Mouse (Mus musculus): ENCODE results near the gene Psg22. TPM values are rescaled to one million over a fixed set of nuclear protein-coding genes. Genes with fewer than 3 reads are reported as not detected.
"Not testable (repeated sequence)": the region's sequence is repeated elsewhere in the genome, so short reads cannot be mapped to it uniquely, and the experiment has no call there.

Psg22 gene
- not detected in 2 replicates for polyA plus RNA-seq (2011; ENCODE audit: insufficient read length, low read depth, missing spikeins)

DNA sequence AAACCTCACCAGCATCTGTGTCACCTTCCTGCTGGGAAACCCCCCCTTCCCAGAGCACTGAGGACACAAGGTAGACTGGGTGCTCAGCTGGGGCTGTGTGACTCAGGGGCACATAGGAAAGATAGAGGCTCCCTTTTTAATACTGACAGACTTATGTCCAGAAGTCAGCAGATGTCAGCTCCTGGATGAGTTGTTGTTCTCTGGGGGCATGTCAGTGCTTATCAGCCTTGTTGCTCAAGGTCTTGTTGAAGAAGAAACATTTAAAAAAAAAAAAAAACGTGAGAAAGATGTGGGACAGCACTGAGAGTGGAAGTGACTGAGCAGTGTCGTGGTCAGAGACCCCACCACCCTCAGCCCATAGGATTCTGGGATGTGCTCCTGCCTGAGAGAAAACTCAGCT lies at the start of gene Psg22:
Gene Psg22 (plus strand): TSS at position 301 of the 400 bp plus-strand sequence.
- H3K27ac ChIP-seq (ENCODE audit: insufficient read depth, low read length): no peak within 1 kb of the TSS
- no peaks in the 10 kb centered on the region for H3K4me1 ChIP-seq (ENCODE audit: control insufficient read depth, insufficient read depth, low read length)
- TF ChIP-seq POLR2A (IDR thresholded peaks at IDR 0.05; ENCODE audit: low read depth, low read length) (no peak), CTCF (IDR thresholded peaks at IDR 0.05; ENCODE audit: borderline replicate concordance, insufficient read depth, low read length) (no peak)
- no peak within 1 kb of the TSS for H3K4me3 ChIP-seq (ENCODE audit: insufficient read depth, low read length)

DNA sequence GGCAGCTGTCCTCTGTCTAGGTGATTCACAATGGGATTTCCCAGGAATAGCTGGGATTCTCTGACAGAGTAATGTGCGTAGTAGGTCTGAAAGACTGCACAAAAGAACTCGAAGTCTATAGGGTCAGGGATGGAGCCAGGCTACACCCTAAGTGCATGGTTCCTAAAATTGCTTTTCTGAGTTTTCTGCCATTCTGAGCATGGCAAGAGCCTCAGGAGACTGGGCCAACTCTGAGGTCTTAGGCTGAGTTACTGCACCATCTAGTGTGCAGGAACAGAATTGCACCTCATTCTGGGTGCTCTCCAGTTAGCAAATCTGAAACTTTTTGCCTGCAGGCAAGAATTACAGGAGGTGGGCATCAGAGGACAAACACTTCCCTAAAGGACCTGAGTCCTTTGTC lies 38.1 kb upstream of the Psg22 start:
- Histone ChIP-seq H3K4me1 (ENCODE audit: control insufficient read depth, insufficient read depth, low read length) (no peaks in the 10 kb centered on the region), H3K4me3 (ENCODE audit: insufficient read depth, low read length) (no peak overlapping the region), H3K27ac (ENCODE audit: insufficient read depth, low read length) (no peak overlapping the region)
- no peak for TF ChIP-seq POLR2A (IDR thresholded peaks at IDR 0.05; ENCODE audit: low read depth, low read length)
- 0 out of 2 replicates have a peak, but pooled peaks have one; percentile 5 for TF ChIP-seq CTCF (IDR thresholded peaks at IDR 0.05; ENCODE audit: borderline replicate concordance, insufficient read depth, low read length)

DNA sequence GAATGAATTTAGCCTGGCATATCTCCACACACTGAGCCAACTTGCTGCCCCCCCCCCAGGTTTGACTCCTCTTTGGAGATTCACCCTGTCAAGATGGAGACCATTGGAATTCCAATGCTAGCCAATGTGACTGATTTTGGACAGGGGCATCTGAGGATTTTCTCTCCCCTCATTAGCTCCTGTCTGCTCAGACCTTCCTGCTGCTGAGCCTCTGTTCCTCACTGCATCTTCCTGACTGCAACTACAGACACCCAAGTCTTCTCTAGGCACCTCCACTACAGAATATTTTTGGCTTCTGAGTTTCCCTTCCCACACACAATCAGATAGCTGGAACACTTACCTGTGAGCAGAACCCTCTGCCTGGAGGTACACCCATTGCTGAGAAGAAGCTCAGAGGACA lies 32.3 kb upstream of the Psg22 start:
- TF ChIP-seq POLR2A (IDR thresholded peaks at IDR 0.05; ENCODE audit: low read depth, low read length) (no peak), CTCF (IDR thresholded peaks at IDR 0.05; ENCODE audit: borderline replicate concordance, insufficient read depth, low read length) (no peak)
- Histone ChIP-seq H3K27ac (ENCODE audit: insufficient read depth, low read length) (no peak overlapping the region), H3K4me3 (ENCODE audit: insufficient read depth, low read length) (no peak overlapping the region), H3K4me1 (ENCODE audit: control insufficient read depth, insufficient read depth, low read length) (no peaks in the 10 kb centered on the region)

- no peak for TF ChIP-seq CTCF (IDR thresholded peaks at IDR 0.05; ENCODE audit: borderline replicate concordance, insufficient read depth, low read length)
- no peak for TF ChIP-seq POLR2A (IDR thresholded peaks at IDR 0.05; ENCODE audit: low read depth, low read length)
- H3K27ac ChIP-seq (ENCODE audit: insufficient read depth, low read length): no peak within 1 kb of the TSS
- no peak within 1 kb of the TSS for H3K4me3 ChIP-seq (ENCODE audit: insufficient read depth, low read length)
- H3K4me1 ChIP-seq (ENCODE audit: control insufficient read depth, insufficient read depth, low read length): no peaks in the 10 kb centered on the region
Observed at GRCm38 (mm10) chr7:18686085-18686484, 31.8 kb upstream of the Psg22 start, which contains the start of gene Psg20. Psg20 (minus strand) TSS chr7:18686185.

GRCm38 (mm10) chr7:18710331-18710730 lies 7.6 kb upstream of the Psg22 start:
- not testable (repeated sequence) for H3K4me1 ChIP-seq (ENCODE audit: control insufficient read depth, insufficient read depth, low read length); H3K27ac ChIP-seq (ENCODE audit: insufficient read depth, low read length); H3K4me3 ChIP-seq (ENCODE audit: insufficient read depth, low read length)

DNA sequence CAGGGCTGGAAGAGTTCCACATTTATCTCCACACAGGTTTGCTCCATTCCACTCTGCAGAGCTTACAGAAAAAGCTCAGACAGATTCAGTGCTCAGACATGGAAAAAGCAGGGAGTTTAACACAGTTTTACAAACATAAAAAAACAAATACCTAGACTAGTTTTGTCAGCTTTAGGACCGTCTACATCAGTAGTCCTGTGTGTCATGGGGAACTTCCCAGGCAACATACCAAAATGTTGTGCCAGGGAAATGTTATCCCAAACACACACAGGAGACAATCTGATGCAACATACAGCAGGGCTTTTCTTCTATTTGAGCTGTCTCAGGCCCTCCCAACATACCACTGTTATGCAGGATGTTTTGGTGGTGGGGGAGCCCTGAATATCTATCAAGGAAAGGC lies 7.0 kb upstream of the Psg22 start:
- Histone ChIP-seq H3K4me1 (ENCODE audit: control insufficient read depth, insufficient read depth, low read length) (no peaks in the 10 kb centered on the region), H3K27ac (ENCODE audit: insufficient read depth, low read length) (no peak overlapping the region), H3K4me3 (ENCODE audit: insufficient read depth, low read length) (no peak overlapping the region)
- TF ChIP-seq CTCF (IDR thresholded peaks at IDR 0.05; ENCODE audit: borderline replicate concordance, insufficient read depth, low read length) (no peak), POLR2A (IDR thresholded peaks at IDR 0.05; ENCODE audit: low read depth, low read length) (no peak)

- TF ChIP-seq CTCF (IDR thresholded peaks at IDR 0.05; ENCODE audit: borderline replicate concordance, insufficient read depth, low read length): no peak
- TF ChIP-seq POLR2A (IDR thresholded peaks at IDR 0.05; ENCODE audit: low read depth, low read length): no peak
- no peaks in the 10 kb centered on the region for H3K4me1 ChIP-seq (ENCODE audit: control insufficient read depth, insufficient read depth, low read length)
- no peak overlapping the region for H3K4me3 ChIP-seq (ENCODE audit: insufficient read depth, low read length)
- H3K27ac ChIP-seq (ENCODE audit: insufficient read depth, low read length): no peak overlapping the region
Observed at GRCm38 (mm10) chr7:18715546-18715945, 2.3 kb upstream of the Psg22 start.

- H3K4me3 ChIP-seq (ENCODE audit: insufficient read depth, low read length): no peak overlapping the region
- TF ChIP-seq POLR2A (IDR thresholded peaks at IDR 0.05; ENCODE audit: low read depth, low read length) (no peak), CTCF (IDR thresholded peaks at IDR 0.05; ENCODE audit: borderline replicate concordance, insufficient read depth, low read length) (no peak)
- no peak overlapping the region for H3K27ac ChIP-seq (ENCODE audit: insufficient read depth, low read length)
- H3K4me1 ChIP-seq (ENCODE audit: control insufficient read depth, insufficient read depth, low read length): no peaks in the 10 kb centered on the region
Observed at GRCm38 (mm10) chr7:18724001-18724400, 6.1 kb downstream of the Psg22 start.

- H3K4me1 ChIP-seq (ENCODE audit: control insufficient read depth, insufficient read depth, low read length); H3K27ac ChIP-seq (ENCODE audit: insufficient read depth, low read length); H3K4me3 ChIP-seq (ENCODE audit: insufficient read depth, low read length): not testable (repeated sequence)
Observed at GRCm38 (mm10) chr7:18725931-18726330, 8.0 kb downstream of the Psg22 start.

- H3K27ac ChIP-seq (ENCODE audit: insufficient read depth, low read length): no peak overlapping the region
- TF ChIP-seq CTCF (IDR thresholded peaks at IDR 0.05; ENCODE audit: borderline replicate concordance, insufficient read depth, low read length): no peak
- no peak for TF ChIP-seq POLR2A (IDR thresholded peaks at IDR 0.05; ENCODE audit: low read depth, low read length)
- no peaks in the 10 kb centered on the region for H3K4me1 ChIP-seq (ENCODE audit: control insufficient read depth, insufficient read depth, low read length)
- no peak overlapping the region for H3K4me3 ChIP-seq (ENCODE audit: insufficient read depth, low read length)
Observed at GRCm38 (mm10) chr7:18728391-18728790, 10.5 kb downstream of the Psg22 start.

GRCm38 (mm10) chr7:18733111-18733510 lies 15.2 kb downstream of the Psg22 start:
- no peak overlapping the region for H3K4me3 ChIP-seq (ENCODE audit: insufficient read depth, low read length)
- H3K27ac ChIP-seq (ENCODE audit: insufficient read depth, low read length): no peak overlapping the region
- no peaks in the 10 kb centered on the region for H3K4me1 ChIP-seq (ENCODE audit: control insufficient read depth, insufficient read depth, low read length)
- TF ChIP-seq POLR2A (IDR thresholded peaks at IDR 0.05; ENCODE audit: low read depth, low read length) (no peak), CTCF (IDR thresholded peaks at IDR 0.05; ENCODE audit: borderline replicate concordance, insufficient read depth, low read length) (no peak)
